Comparison of ENCODE assay signal across 8 mouse cellular contexts in the genomic region with DNA sequence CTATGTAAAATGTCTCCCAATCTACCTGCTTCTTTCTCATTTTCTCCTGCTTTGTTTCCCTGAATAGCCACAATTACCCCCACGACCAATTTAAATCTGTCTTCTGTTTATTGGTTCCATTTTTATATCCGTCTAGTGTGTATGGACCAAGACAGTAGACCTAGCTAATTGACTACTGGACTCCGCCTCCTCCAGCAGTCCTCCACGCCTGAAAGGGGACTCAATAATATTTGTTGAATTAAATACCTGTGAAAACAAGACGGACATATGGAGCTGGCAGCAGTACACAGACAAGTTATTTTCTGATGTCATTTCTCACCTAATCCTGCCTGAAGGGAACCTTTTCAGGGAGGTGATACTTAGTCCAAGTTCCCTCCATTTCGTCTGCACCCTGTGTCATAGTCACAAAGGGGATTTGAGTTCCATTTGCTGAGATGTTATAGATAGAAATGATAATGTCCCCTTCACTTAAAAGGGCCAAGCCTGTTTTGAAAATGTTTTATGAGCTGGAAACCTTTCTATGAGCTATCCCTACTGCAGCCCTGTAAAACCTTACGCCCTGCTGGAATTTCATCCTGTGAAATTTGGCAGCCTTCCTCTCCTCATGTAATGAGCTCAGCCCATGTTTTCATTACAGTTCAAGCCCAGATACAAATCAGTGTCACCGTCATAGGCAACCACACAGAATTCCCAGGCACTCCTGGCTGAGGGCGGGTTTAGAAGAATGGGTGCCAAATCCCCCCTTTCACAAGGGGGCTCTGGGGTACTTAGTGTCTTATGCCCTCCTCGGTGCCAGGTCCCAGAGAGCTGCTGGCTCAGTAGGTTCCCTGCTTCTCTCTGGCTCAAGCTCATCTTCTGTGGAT.
A peak's percentile ranks its signal among the peaks of the same experiment; 100 is the strongest.
DNase-seq lines count a peak whose midpoint lies in the region; ATAC-seq lines count a peak whose summit lies in the region.

No protein-coding gene starts in this region.

- H3K27ac ChIP-seq in hindbrain, embryonic 13.5 days = 0 out of 2 replicates have a peak overlapping the region, but pooled peaks have one; percentile 3
- no peak overlapping the region for H3K27ac ChIP-seq in hindbrain, embryonic 10.5 days
- peak overlapping the region; percentile 9; the same call in 1 of the 2 replicates for H3K27ac ChIP-seq in stomach, embryonic 15.5 days

- H3K9me3 ChIP-seq in hindbrain, embryonic 13.5 days = no peaks in the 10 kb centered on the region; the same call in 1 of the 2 replicates
- no peaks in the 10 kb centered on the region for H3K9me3 ChIP-seq in hindbrain, embryonic 10.5 days
- no peaks in the 10 kb centered on the region for H3K9me3 ChIP-seq in stomach, embryonic 15.5 days

- H3K27me3 ChIP-seq in hindbrain, embryonic 13.5 days = no peaks in the 10 kb centered on the region
- H3K27me3 ChIP-seq in hindbrain, embryonic 10.5 days (ENCODE audit: insufficient read depth, poor library complexity, severe bottlenecking) = no peaks in the 10 kb centered on the region
- H3K27me3 ChIP-seq in stomach, embryonic 15.5 days (replicated peaks) = no peaks in the 10 kb centered on the region

- peak; percentile 57; the same call in 1 of the 2 replicates for ATAC-seq in hindbrain, embryonic 13.5 days (ENCODE audit: low FRiP score)
- no peak for ATAC-seq in stomach, embryonic 15.5 days (ENCODE audit: insufficient read depth, low FRiP score, low read depth)
- ATAC-seq in erythroblast, adult 5-6 weeks (replicated peaks; ENCODE audit: low FRiP score, poor library complexity, severe bottlenecking) = no peak

- H3K4me1 ChIP-seq in hindbrain, embryonic 13.5 days (replicated peaks) = peaks cover 20% of the 10 kb centered on the region
- peaks cover 16% of the 10 kb centered on the region for H3K4me1 ChIP-seq in hindbrain, embryonic 10.5 days (replicated peaks)
- no peaks in the 10 kb centered on the region for H3K4me1 ChIP-seq in stomach, embryonic 15.5 days

- WGBS in hindbrain, embryonic 13.5 days = 59% methylated on average over 10 of the region's 10 CpGs
- WGBS in hindbrain, embryonic 10.5 days = 83% methylated on average over 10 of the region's 10 CpGs
- WGBS in stomach, embryonic 15.5 days = 52% methylated on average over 10 of the region's 10 CpGs

- no peak overlapping the region for H3K4me3 ChIP-seq in hindbrain, embryonic 13.5 days
- H3K4me3 ChIP-seq in hindbrain, embryonic 10.5 days = no peak overlapping the region
- H3K4me3 ChIP-seq in stomach, embryonic 15.5 days (replicated peaks) = no peak overlapping the region

- H3K9ac ChIP-seq in hindbrain, embryonic 13.5 days = no peak overlapping the region
- H3K9ac ChIP-seq in stomach, embryonic 15.5 days = no peak overlapping the region

- H3K36me3 ChIP-seq in hindbrain, embryonic 13.5 days = no peaks in the 10 kb centered on the region
- H3K36me3 ChIP-seq in hindbrain, embryonic 10.5 days = no peaks in the 10 kb centered on the region
- H3K36me3 ChIP-seq in stomach, embryonic 15.5 days = no peaks in the 10 kb centered on the region

- intact Hi-C loops in heart, postnatal 14 days (cut with DNase I) = no loop called here

- no peak overlapping the region for H3K4me2 ChIP-seq in hindbrain, embryonic 13.5 days
- H3K4me2 ChIP-seq in stomach, embryonic 15.5 days = 0 out of 2 replicates have a peak overlapping the region, but pooled peaks have one; percentile 19

- DNase-seq in hindbrain, embryonic 10.5 days (ENCODE audit: low spot score) = no peak
- peak; percentile 33 for DNase-seq in urinary bladder, postnatal 14 days (ENCODE audit: low spot score)
- DNase-seq in urinary bladder, postnatal 10 days (ENCODE audit: low spot score) = no peak
- DNase-seq in heart, postnatal 14 days = peak; percentile 4 to 38
- DNase-seq in adipocyte (ENCODE audit: low spot score) = no peak

Comparison
In these comparisons a context has a peak if more than half of its experiments do, and no peak if none do; other contexts are left out.
1. DNase-seq: peak in urinary bladder, postnatal 14 days (single experiment) and heart, postnatal 14 days (2 of 2); none in hindbrain, embryonic 10.5 days (single experiment), urinary bladder, postnatal 10 days (single experiment) and adipocyte (single experiment).